Mouse (Mus musculus) megakaryocyte, embryonic 14.5 days (primary cell): ENCODE measurements around the gene Sdsl. TPM values are rescaled to one million over a fixed set of nuclear protein-coding genes. Genes with fewer than 3 reads are reported as not detected.

Experiments
- H3K27me3 ChIP-seq: replicated peaks from 2 replicates; pipeline ENCODE3; 2012; ENCODE audit warnings: inconsistent platforms
- H3K36me3 ChIP-seq: replicated peaks from 2 replicates; pipeline ENCODE3; 2012; ENCODE audit warnings: low read length, inconsistent platforms, mixed read lengths
- H3K4me1 ChIP-seq: 2 replicates; pipeline ENCODE4 v1.6.1; 2012; ENCODE audit warnings: inconsistent platforms
- H3K4me3 ChIP-seq: replicated peaks from 2 replicates; pipeline ENCODE3; 2012; ENCODE audit warnings: moderate library complexity, mild to moderate bottlenecking, inconsistent platforms
- H3K9me3 ChIP-seq: 2 replicates; pipeline ENCODE4 v1.6.1; 2012; ENCODE audit warnings: inconsistent platforms
- FLI1 ChIP-seq: IDR thresholded peaks from 2 replicates; pipeline ENCODE4 v1.6.1; 2012; ENCODE audit warnings: low read length, inconsistent platforms, mixed read lengths
- GATA1 ChIP-seq: IDR thresholded peaks from 3 replicates; pipeline ENCODE4 v1.6.1; 2012; ENCODE audit warnings: mixed read lengths, low read length, inconsistent platforms, borderline replicate concordance
- polyA plus RNA-seq: library from polyadenylated mRNA; stranded (reverse); fragments of >175 nt; gene quantifications from 2 replicates; pipeline ENCODE4 v1.2.3, GENCODE M21; 2012; ENCODE audit warnings: low replicate concordance; ENCODE audit not compliant: insufficient read depth

Sdsl gene
- polyA plus RNA-seq, 1 experiment = 1.3 TPM

DNA sequence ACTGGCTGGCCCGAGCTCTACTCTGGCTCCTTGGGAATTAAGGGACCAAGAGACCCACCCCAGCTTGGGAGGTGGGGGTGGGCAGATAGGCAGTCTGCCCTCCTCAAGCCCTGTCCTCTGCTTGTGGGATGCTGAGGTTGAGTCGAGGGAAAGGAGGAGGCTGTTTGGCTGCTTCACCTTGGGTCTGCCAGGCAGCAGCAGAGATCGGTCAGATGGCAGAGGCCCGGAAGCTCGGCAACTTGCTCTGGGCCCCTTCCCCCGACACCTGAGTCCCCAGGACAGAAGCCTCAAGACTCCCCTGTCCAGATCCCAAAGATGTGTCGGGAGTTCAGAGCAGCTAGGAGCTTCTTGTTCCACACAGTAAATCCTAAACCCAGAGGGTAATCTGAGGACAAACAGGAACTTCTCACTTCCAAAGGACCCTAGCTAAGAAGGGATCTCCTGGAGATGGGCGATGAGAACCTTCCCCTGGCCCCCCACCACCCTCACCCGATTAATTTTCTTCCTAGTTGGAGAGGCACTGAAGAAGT, 40.1 kb downstream of the Sdsl start:
- Histone ChIP-seq H3K4me1 (peaks cover 19% of the 10 kb centered on the region), H3K27me3 (peaks cover 96% of the 10 kb centered on the region), H3K9me3 (no peaks in the 10 kb centered on the region), H3K36me3 (no peaks in the 10 kb centered on the region), H3K4me3 (no peak overlapping the region)
- no peak for TF ChIP-seq FLI1
- TF ChIP-seq GATA1 = no peak

DNA sequence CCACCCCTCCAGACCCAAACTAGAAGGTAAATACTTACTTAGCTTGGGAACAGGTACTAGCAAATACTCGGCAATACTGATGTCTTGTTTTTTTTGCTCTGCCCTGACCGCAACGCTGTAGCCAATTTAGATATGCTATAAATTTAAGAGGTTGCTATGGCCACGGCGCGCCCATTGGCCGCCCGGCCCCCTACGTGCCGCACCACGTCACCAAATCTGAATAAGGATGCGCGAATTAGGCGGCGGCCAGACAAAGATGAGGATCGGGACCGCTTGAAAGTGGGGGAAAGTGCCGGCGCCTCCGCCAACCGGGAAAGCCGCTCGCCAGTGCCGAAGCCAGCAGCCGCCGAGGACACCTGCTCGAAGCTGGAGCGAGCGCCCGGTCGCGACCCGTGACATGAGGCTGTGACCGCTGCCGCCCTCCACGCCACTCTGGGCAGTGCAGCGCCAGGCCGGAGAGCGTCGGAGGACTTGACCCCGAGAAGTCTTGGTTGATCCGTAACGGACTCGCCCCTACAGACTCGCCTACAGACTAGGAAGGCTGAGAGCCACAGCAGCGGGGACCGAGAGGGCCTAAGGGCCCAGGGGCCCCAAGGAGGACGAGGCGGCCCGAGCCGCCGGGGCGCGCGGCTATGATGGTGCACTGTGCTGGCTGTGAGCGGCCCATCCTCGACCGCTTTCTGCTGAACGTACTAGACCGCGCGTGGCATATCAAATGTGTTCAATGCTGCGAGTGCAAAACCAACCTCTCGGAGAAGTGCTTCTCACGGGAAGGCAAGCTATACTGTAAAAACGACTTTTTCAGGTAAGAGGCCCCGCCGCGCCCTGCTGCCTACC, 40.7 kb downstream of the Sdsl start, which contains the start of gene Lhx5:
Gene Lhx5, plus strand, starts transcription at position 51 of the 837 bp plus-strand sequence.
- no peaks in the 10 kb centered on the region for H3K36me3 ChIP-seq
- TF ChIP-seq FLI1 (no peak), GATA1 (no peak)
- no peak within 1 kb of the TSS for H3K4me3 ChIP-seq
- H3K4me1 ChIP-seq = peaks cover 18% of the 10 kb centered on the region
- H3K27me3 ChIP-seq = peaks cover 96% of the 10 kb centered on the region
- no peaks in the 10 kb centered on the region for H3K9me3 ChIP-seq

DNA sequence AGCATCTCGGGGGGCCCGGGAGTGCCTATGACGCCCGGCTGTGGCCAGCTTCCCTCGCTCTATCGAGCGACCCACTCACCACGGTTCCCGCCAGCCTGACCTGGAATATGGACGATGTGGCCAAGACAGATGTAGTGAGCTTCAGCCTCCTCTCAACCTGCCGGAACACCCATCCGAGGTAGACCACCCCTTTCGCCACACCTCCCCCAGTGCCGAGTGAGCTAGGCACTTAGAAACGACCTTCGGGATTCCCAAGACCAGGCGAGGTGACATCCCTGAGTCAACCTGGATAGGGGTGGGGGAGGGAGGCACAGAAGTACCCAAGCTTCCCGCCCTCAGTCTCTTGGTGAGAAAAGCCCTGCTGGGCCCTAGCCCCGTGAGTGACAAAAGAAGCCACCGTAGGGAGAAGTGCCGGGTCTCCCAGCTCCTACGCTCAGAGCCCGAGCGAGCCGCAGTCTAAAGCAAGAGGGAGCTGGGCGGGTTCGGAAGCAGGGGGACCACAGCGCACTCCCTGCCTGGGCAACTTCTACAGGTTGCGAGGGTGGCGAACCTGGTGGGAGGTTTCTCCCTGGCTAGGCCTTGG, 41.5 kb downstream of the Sdsl start:
- no peaks in the 10 kb centered on the region for H3K36me3 ChIP-seq
- H3K9me3 ChIP-seq = no peaks in the 10 kb centered on the region
- H3K4me3 ChIP-seq = no peak overlapping the region
- H3K4me1 ChIP-seq = peaks cover 12% of the 10 kb centered on the region
- peaks cover 96% of the 10 kb centered on the region for H3K27me3 ChIP-seq
- TF ChIP-seq GATA1 (no peak), FLI1 (no peak)

DNA sequence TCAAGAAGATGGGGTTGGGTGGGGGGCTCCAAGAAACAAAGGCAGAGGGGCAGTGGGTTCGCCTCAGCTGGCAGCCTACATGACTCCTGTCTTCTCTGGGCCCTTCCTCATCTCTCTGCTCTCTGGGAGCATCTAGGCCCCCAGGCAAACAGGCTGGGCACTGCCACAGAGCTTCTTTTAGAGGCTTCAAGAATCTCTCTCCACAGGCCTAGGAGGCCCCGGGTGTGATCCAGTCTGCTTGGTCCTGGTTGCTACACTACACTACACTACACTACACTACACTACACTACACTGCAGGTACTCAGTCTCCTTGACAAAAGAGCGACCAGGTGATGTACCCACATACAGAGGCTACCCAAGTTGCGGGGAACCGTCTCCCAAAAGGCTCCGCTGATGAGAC, 42.9 kb downstream of the Sdsl start:
- Histone ChIP-seq H3K4me1 (0 out of 2 replicates have a peak, but pooled peaks cover 3% of the 10 kb centered on the region), H3K4me3 (no peak overlapping the region), H3K9me3 (no peaks in the 10 kb centered on the region), H3K36me3 (no peaks in the 10 kb centered on the region), H3K27me3 (peaks cover 93% of the 10 kb centered on the region)
- no peak for TF ChIP-seq GATA1
- TF ChIP-seq FLI1 = no peak

DNA sequence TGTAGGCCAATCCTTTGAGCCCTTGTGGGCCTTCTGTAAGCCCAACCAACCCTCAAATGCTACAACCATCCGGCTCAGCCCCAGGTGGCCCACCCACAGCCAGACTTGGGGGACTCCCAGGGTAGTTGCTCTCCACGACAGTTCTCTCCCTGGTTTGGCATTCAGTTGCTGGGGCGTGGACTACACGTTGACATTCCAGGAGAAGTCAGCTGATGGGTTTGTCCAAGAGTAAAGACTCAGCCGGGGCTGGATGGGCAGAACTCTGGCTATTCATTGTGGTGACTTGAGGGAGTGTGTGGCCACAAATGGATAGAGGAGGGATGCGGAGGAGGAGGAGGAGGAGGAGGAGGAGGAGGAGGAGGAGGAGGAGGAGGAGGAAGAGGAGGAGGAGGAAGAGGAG, 43.6 kb downstream of the Sdsl start:
- Histone ChIP-seq H3K9me3 (no peaks in the 10 kb centered on the region), H3K4me1 (0 out of 2 replicates have a peak, but pooled peaks cover 3% of the 10 kb centered on the region), H3K36me3 (no peaks in the 10 kb centered on the region), H3K27me3 (peaks cover 92% of the 10 kb centered on the region), H3K4me3 (no peak overlapping the region)
- no peak for TF ChIP-seq GATA1
- no peak for TF ChIP-seq FLI1

DNA sequence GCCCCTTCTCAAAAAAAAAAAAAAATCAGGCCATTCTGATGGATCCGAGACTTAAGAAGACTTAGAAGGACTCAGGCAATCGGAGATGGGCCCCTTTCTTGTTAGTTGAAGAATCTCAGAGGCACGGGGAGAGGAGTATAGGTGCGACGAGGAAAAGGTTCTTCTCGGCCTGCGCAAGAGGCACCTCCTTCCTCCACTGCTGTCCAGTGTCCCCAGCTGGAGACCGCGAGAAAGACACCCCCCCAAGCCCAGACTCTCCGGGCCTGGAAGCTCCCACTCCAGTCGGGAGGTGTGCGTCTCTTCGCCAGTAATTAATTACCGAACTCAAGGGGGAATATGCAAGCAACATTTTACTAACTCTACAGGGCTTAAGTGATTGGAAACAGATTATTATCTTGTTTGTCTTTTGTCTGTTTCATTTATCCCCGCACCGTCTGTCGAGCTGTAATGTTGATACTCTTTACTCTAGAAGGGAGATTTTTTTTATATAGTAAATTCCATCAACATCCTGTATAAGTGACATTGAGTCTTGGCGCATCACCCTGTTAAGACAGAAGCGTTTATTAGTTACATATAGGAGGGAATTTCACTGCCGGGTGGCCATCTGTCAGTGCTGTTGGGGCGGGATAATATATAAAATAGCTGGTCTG, 44.3 kb downstream of the Sdsl start:
- Histone ChIP-seq H3K36me3 (no peaks in the 10 kb centered on the region), H3K27me3 (peaks cover 91% of the 10 kb centered on the region), H3K9me3 (no peaks in the 10 kb centered on the region), H3K4me3 (no peak overlapping the region), H3K4me1 (0 out of 2 replicates have a peak, but pooled peaks cover 3% of the 10 kb centered on the region)
- TF ChIP-seq FLI1 (no peak), GATA1 (no peak)

DNA sequence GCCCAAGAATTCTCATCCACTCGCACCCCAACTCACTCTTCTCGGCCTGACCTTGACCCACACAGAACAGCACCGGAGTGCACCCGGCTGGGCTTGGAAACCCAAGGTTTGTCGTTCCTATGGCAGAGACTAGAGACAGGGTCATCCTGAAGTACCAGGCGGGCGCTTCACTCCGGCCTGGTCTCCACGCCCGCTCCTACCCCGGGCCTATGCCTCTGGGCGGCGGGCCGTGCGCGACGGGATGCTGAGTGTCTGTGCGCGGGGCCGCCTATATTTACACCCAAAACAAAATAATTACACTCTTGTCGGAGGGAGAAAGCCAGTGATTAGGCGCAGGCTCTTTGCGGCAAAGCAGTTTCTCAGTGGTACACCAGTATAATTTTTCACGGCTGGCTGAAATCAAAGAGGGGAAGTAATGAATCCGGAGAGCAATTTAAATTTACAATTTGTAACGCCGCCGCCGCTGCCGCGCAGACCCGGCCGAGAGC, 45.1 kb downstream of the Sdsl start:
- TF ChIP-seq GATA1 (no peak), FLI1 (no peak)
- Histone ChIP-seq H3K4me1 (0 out of 2 replicates have a peak, but pooled peaks cover 3% of the 10 kb centered on the region), H3K27me3 (peaks cover 89% of the 10 kb centered on the region), H3K36me3 (no peaks in the 10 kb centered on the region), H3K4me3 (no peak overlapping the region), H3K9me3 (no peaks in the 10 kb centered on the region)

DNA sequence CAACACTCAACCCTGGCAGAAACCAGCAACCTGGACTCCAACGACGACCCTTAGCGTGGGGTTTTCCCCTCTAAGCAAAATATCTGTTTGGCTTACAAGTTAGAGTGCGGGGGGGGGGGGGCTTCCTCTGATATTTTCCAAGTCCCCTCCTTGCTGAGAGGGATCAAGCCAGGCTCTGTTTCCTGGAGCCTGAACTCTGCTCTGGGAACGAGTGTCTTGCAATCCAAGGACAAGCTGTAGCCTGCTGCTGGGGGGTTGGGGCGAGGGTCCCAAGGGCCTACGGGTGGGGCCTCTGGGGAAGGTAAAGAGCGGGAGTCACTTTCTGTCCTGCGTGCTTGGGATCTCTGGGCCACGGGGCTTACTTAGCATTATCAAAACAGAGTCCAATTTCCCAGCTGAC, 46.0 kb downstream of the Sdsl start:
- no peaks in the 10 kb centered on the region for H3K4me1 ChIP-seq
- TF ChIP-seq FLI1 = no peak
- TF ChIP-seq GATA1 = no peak
- H3K36me3 ChIP-seq = no peaks in the 10 kb centered on the region
- peaks cover 88% of the 10 kb centered on the region for H3K27me3 ChIP-seq
- no peak overlapping the region for H3K4me3 ChIP-seq
- H3K9me3 ChIP-seq = no peaks in the 10 kb centered on the region

DNA sequence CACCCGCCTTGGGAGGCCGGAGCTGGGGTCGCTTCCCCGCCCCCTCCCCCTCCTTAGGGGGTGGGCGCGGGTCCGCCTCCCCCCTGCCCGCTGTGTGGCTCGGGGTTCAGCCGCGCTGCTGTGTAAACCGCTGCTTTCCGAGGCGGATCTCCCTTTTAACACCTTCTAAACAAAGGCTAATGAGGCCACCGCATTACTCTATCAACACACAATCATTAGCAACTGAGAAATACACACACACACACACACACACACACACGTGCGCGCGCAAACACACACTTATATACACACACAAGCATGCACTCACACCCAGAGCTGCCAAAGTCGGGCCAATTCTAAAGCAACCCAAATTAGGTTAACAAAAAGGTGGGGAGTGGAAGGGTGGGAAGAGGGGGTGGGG, 46.9 kb downstream of the Sdsl start:
- Histone ChIP-seq H3K27me3 (peaks cover 83% of the 10 kb centered on the region), H3K36me3 (no peaks in the 10 kb centered on the region), H3K9me3 (no peaks in the 10 kb centered on the region), H3K4me3 (no peak overlapping the region), H3K4me1 (no peaks in the 10 kb centered on the region)
- TF ChIP-seq FLI1 (no peak), GATA1 (no peak)
